Mouse (Mus musculus): ENCODE data around the gene Wnt9b. TPM values are rescaled to one million over a fixed set of nuclear protein-coding genes. Genes with fewer than 3 reads are reported as not detected.

The Wnt9b gene
- polyA plus RNA-seq, 1 experiment from 2014 or later: 0.84 TPM

- H3K9me3 ChIP-seq: no peaks in the 10 kb centered on the region
- H3K4me1 ChIP-seq: peaks cover 9% of the 10 kb centered on the region; the same call in 1 of the 2 replicates
- H3K27me3 ChIP-seq: no peaks in the 10 kb centered on the region
- peak overlapping the region; percentile 71 for H3K4me2 ChIP-seq (replicated peaks)
- H3K4me3 ChIP-seq: peak overlapping the region; percentile 94
- WGBS: 1% methylated on average over 18 of the region's 18 CpGs
- H3K36me3 ChIP-seq: no peaks in the 10 kb centered on the region
- H3K9ac ChIP-seq (replicated peaks): peak overlapping the region; percentile 88
- peak; percentile 87 for ATAC-seq (ENCODE audit: low FRiP score, low read depth)
- H3K27ac ChIP-seq (replicated peaks): peak overlapping the region; percentile 93
Measured at GRCm38 (mm10) chr11:103696851-103697564, 52.6 kb downstream of the Wnt9b start.

GRCm38 (mm10) chr11:103693241-103693640, 56.4 kb downstream of the Wnt9b start:
- 82% methylated on average over 1 of the region's 1 CpGs for WGBS

DNA sequence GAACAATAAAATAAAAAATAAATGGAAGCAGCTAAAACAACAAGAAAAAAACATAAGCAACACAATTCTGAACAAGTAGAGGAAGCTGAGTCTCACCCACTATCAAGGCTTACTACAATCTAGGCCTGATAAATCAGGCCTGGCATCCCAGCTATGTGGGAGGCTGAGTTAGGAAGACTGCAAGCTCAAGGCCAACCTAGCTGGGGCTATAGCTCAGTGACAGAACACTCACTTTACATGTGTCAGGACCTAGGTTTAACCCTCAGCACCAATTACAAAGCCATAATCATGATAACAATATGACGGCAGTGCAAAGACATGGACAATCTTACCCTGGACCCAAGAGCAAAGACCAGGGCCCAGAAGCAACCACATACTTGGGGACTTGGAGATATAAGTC, 58.6 kb downstream of the Wnt9b start:
- WGBS: 83% methylated on average over 1 of the region's 1 CpGs
- Histone ChIP-seq H3K36me3 (peaks cover 23% of the 10 kb centered on the region), H3K27ac (replicated peaks) (no peak overlapping the region)

More at GRCm38 (mm10) chr11:103693241-103693640, 56.4 kb downstream of the Wnt9b start:
- no peak for ATAC-seq (ENCODE audit: low FRiP score, low read depth)
- H3K4me2 ChIP-seq (replicated peaks): no peak overlapping the region
- H3K4me3 ChIP-seq: no peak overlapping the region
- H3K9me3 ChIP-seq: no peaks in the 10 kb centered on the region
- H3K4me1 ChIP-seq: peaks cover 18% of the 10 kb centered on the region; the same call in 1 of the 2 replicates
- no peaks in the 10 kb centered on the region for H3K27me3 ChIP-seq
- H3K27ac ChIP-seq (replicated peaks): no peak overlapping the region
- peaks cover 3% of the 10 kb centered on the region for H3K36me3 ChIP-seq
- H3K9ac ChIP-seq (replicated peaks): no peak overlapping the region

GRCm38 (mm10) chr11:103688980-103689378, 60.6 kb downstream of the Wnt9b start:
- ATAC-seq (ENCODE audit: low FRiP score, low read depth): no peak

More for the DNA sequence above, 58.6 kb downstream of the Wnt9b start:
- H3K4me1 ChIP-seq: 0 out of 2 replicates have a peak, but pooled peaks cover 14% of the 10 kb centered on the region
- H3K4me2 ChIP-seq (replicated peaks): no peak overlapping the region
- H3K4me3 ChIP-seq: no peak overlapping the region
- no peaks in the 10 kb centered on the region for H3K27me3 ChIP-seq
- ATAC-seq (ENCODE audit: low FRiP score, low read depth): no peak
- H3K9ac ChIP-seq (replicated peaks): no peak overlapping the region
- no peaks in the 10 kb centered on the region for H3K9me3 ChIP-seq

DNA sequence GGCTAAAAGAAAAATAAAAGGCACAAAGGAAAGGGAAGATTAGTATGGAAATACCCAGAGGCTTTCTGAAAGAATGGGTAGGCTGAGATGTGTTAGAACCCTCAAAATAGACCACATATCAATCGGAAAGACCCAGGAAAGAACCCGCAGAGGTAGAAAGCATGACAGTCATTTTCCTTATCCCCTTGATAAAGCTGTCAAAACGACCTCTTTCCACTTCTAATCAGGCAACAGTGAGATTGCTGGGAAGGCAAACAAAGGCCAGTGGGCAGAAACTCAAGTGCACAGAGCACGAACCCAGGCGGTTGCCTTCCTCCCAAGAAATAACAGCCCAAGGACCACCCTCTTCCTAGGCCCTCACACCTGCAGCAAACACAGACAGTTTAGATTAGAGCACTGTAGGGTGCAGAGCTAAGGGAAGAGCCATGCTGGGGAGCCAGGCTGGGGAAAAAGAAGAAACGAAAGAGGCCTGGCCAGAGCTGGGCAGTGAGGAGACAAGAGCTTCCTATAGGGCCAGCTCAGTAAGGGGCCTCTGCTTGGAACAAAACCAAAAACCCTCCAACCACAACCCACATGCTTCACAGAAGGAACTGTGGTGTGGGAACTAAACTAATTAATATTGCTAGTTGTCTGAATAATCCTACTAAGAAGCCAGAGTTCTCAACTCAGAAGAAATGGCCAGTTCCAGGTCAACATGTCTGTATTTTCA, 61.2 kb downstream of the Wnt9b start:
- no peak overlapping the region for H3K4me2 ChIP-seq (replicated peaks)
- H3K4me1 ChIP-seq: 0 out of 2 replicates have a peak, but pooled peaks cover 14% of the 10 kb centered on the region
- WGBS: 67% methylated on average over 6 of the region's 6 CpGs
- H3K9me3 ChIP-seq: no peaks in the 10 kb centered on the region
- no peak for ATAC-seq (ENCODE audit: low FRiP score, low read depth)
- no peak overlapping the region for H3K9ac ChIP-seq (replicated peaks)
- H3K27ac ChIP-seq (replicated peaks): no peak overlapping the region
- H3K36me3 ChIP-seq: peaks cover 49% of the 10 kb centered on the region
- no peaks in the 10 kb centered on the region for H3K27me3 ChIP-seq
- H3K4me3 ChIP-seq: no peak overlapping the region

More at GRCm38 (mm10) chr11:103688980-103689378, 60.6 kb downstream of the Wnt9b start:
- peaks cover 44% of the 10 kb centered on the region for H3K36me3 ChIP-seq
- no peak overlapping the region for H3K27ac ChIP-seq (replicated peaks)
- H3K9ac ChIP-seq (replicated peaks): no peak overlapping the region
- no peaks in the 10 kb centered on the region for H3K27me3 ChIP-seq
- H3K9me3 ChIP-seq: no peaks in the 10 kb centered on the region
- 0 out of 2 replicates have a peak, but pooled peaks cover 14% of the 10 kb centered on the region for H3K4me1 ChIP-seq
- no peak overlapping the region for H3K4me2 ChIP-seq (replicated peaks)
- WGBS: 43% methylated on average over 3 of the region's 3 CpGs
- H3K4me3 ChIP-seq: no peak overlapping the region

GRCm38 (mm10) chr11:103686706-103687105, 62.9 kb downstream of the Wnt9b start:
- H3K4me3 ChIP-seq: no peak overlapping the region
- H3K4me1 ChIP-seq: 0 out of 2 replicates have a peak, but pooled peaks cover 11% of the 10 kb centered on the region
- H3K4me2 ChIP-seq (replicated peaks): no peak overlapping the region
- ATAC-seq (ENCODE audit: low FRiP score, low read depth): no peak
- no peaks in the 10 kb centered on the region for H3K27me3 ChIP-seq
- 91% methylated on average over 6 of the region's 6 CpGs for WGBS
- H3K27ac ChIP-seq (replicated peaks): no peak overlapping the region
- no peak overlapping the region for H3K9ac ChIP-seq (replicated peaks)
- H3K36me3 ChIP-seq: peaks cover 66% of the 10 kb centered on the region
- H3K9me3 ChIP-seq: no peaks in the 10 kb centered on the region

DNA sequence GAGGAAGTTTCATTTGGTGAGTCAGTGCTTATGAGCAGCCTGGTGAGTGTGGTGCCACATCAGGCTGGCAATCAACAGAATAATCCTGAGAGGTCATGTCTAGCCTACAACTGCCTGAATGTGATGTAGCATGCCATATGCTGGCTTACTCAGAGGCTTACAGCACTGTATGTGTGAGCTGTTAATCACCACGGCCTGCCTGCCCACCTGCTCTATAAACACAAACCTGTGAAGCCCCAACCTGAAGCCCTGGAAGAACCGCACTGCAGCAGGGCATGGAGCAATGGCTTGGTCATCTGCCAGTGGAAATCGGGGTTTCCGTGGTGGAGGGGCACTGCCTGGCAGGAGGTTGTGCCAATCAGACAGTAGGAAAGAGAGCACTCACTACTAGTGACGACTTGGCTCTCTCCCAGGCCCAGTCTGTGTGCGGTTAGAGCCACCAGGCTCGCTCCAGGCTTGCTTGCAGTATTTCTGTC, 64.3 kb downstream of the Wnt9b start:
- H3K4me3 ChIP-seq: no peak overlapping the region
- no peak for ATAC-seq (ENCODE audit: low FRiP score, low read depth)
- no peak overlapping the region for H3K4me2 ChIP-seq (replicated peaks)
- WGBS: 88% methylated on average over 7 of the region's 7 CpGs
- H3K4me1 ChIP-seq: 0 out of 2 replicates have a peak, but pooled peaks cover 9% of the 10 kb centered on the region
- H3K27ac ChIP-seq (replicated peaks): no peak overlapping the region
- H3K9me3 ChIP-seq: no peaks in the 10 kb centered on the region
- H3K36me3 ChIP-seq: peaks cover 79% of the 10 kb centered on the region
- H3K27me3 ChIP-seq: no peaks in the 10 kb centered on the region
- no peak overlapping the region for H3K9ac ChIP-seq (replicated peaks)

- Histone ChIP-seq H3K4me3 (no peak overlapping the region), H3K4me2 (replicated peaks) (no peak overlapping the region), H3K9me3 (no peaks in the 10 kb centered on the region), H3K27me3 (no peaks in the 10 kb centered on the region), H3K27ac (replicated peaks) (no peak overlapping the region), H3K36me3 (peaks cover 91% of the 10 kb centered on the region), H3K4me1 (no peaks in the 10 kb centered on the region), H3K9ac (replicated peaks) (no peak overlapping the region)
- ATAC-seq (ENCODE audit: low FRiP score, low read depth): no peak
- WGBS: 83% methylated on average over 11 of the region's 11 CpGs
Measured at GRCm38 (mm10) chr11:103683667-103684334, 65.8 kb downstream of the Wnt9b start.

Other genes starting within 250 kb of the Wnt9b start
- not detected in 2 replicates for gene Lrrc37a, start 245.2 kb downstream of the Wnt9b start, polyA plus RNA-seq (2016; fragmentation: Nextera tagmentation; extraction: Ambion mirVana)
- gene Gm884, start 128.7 kb downstream of the Wnt9b start, polyA plus RNA-seq (2016; fragmentation: Nextera tagmentation; extraction: Ambion mirVana): not detected in 2 replicates
- gene Lyzl6, start 110.9 kb downstream of the Wnt9b start, polyA plus RNA-seq (2016; fragmentation: Nextera tagmentation; extraction: Ambion mirVana): not detected in 2 replicates
- gene Rprml, start 100.3 kb downstream of the Wnt9b start, polyA plus RNA-seq (2016; fragmentation: Nextera tagmentation; extraction: Ambion mirVana): not detected in 2 replicates
- 92.0 TPM in 2 replicates for gene Gosr2, start 51.9 kb downstream of the Wnt9b start, polyA plus RNA-seq (2016; fragmentation: Nextera tagmentation; extraction: Ambion mirVana)
- 16.4 and 21.3 TPM in 2 replicates for gene Wnt3, start 24.3 kb upstream of the Wnt9b start, polyA plus RNA-seq (2016; fragmentation: Nextera tagmentation; extraction: Ambion mirVana)
- gene Nsf, start 204.2 kb upstream of the Wnt9b start, polyA plus RNA-seq (2016; fragmentation: Nextera tagmentation; extraction: Ambion mirVana): 77.3 and 80.0 TPM in 2 replicates
- gene Arf2, start 216.9 kb upstream of the Wnt9b start, polyA plus RNA-seq (2016; fragmentation: Nextera tagmentation; extraction: Ambion mirVana): 152 and 156 TPM in 2 replicates

Measured in midbrain, embryonic 12.5 days (tissue).